Mouse (Mus musculus): ENCODE measurements around the gene Gpr84.

The Gpr84 gene

GRCm38 (mm10) chr15:103310365-103310910, at the start of gene Gpr84:
Gene Gpr84, minus strand, starts transcription at chr15:103310612.
- DNase-seq = no peak

- DNase-seq = no peak
These were observed 49.6 kb upstream of the Gpr84 start for GRCm38 (mm10) chr15:103359869-103360602.

- no peak for DNase-seq
These were observed 48.7 kb upstream of the Gpr84 start for GRCm38 (mm10) chr15:103359122-103359510.

- DNase-seq = no peak
These were observed 48.1 kb upstream of the Gpr84 start for GRCm38 (mm10) chr15:103358278-103359121.

GRCm38 (mm10) chr15:103357817-103358216, 47.4 kb upstream of the Gpr84 start:
- no peak for DNase-seq

GRCm38 (mm10) chr15:103356130-103356529, 45.7 kb upstream of the Gpr84 start:
- DNase-seq = no peak

- DNase-seq = no peak
These were observed 45.0 kb upstream of the Gpr84 start for GRCm38 (mm10) chr15:103355420-103355819.

GRCm38 (mm10) chr15:103354690-103355089, 44.3 kb upstream of the Gpr84 start:
- no peak for DNase-seq

- DNase-seq = no peak
These were observed 43.3 kb upstream of the Gpr84 start for GRCm38 (mm10) chr15:103353511-103354256.

- DNase-seq = no peak
These were observed 42.4 kb upstream of the Gpr84 start for GRCm38 (mm10) chr15:103352856-103353255.

- peak in 1 of 2 experiments; percentile 32 for DNase-seq
These were observed 36.9 kb upstream of the Gpr84 start for GRCm38 (mm10) chr15:103347275-103347684.

GRCm38 (mm10) chr15:103345789-103346188, 35.4 kb upstream of the Gpr84 start:
- no peak for DNase-seq

- no peak for DNase-seq
These were observed 33.1 kb upstream of the Gpr84 start for GRCm38 (mm10) chr15:103343556-103343955.

- no peak for DNase-seq
These were observed 32.6 kb upstream of the Gpr84 start for GRCm38 (mm10) chr15:103343008-103343407.

GRCm38 (mm10) chr15:103342415-103342814, 32.0 kb upstream of the Gpr84 start:
- DNase-seq = peak in 1 of 2 experiments; percentile 44

GRCm38 (mm10) chr15:103341547-103341946, 31.1 kb upstream of the Gpr84 start:
- DNase-seq = no peak

- no peak for DNase-seq
These were observed 30.4 kb upstream of the Gpr84 start for GRCm38 (mm10) chr15:103340786-103341185.

GRCm38 (mm10) chr15:103339961-103340337, 29.5 kb upstream of the Gpr84 start, which contains the start of gene Zfp385a:
Gene Zfp385a, minus strand, starts transcription at chr15:103340093.
- peak; percentile 69 to 72 for DNase-seq

GRCm38 (mm10) chr15:103339166-103339960, 29.0 kb upstream of the Gpr84 start:
- peak in 1 of 2 experiments; percentile 52 for DNase-seq

- no peak for DNase-seq
These were observed 28.4 kb upstream of the Gpr84 start for GRCm38 (mm10) chr15:103338829-103339165.

GRCm38 (mm10) chr15:103336996-103337667, 26.7 kb upstream of the Gpr84 start:
- no peak for DNase-seq

Measured in thymus, adult 18-20 months (tissue).